Mouse (Mus musculus) cerebellum, adult 9-11 months (tissue): ENCODE data around the gene Grb7.

Experiments
- DNase-seq: peaks from one replicate; pipeline ENCODE4 v3.0.0; 2022

The Grb7 gene

DNA sequence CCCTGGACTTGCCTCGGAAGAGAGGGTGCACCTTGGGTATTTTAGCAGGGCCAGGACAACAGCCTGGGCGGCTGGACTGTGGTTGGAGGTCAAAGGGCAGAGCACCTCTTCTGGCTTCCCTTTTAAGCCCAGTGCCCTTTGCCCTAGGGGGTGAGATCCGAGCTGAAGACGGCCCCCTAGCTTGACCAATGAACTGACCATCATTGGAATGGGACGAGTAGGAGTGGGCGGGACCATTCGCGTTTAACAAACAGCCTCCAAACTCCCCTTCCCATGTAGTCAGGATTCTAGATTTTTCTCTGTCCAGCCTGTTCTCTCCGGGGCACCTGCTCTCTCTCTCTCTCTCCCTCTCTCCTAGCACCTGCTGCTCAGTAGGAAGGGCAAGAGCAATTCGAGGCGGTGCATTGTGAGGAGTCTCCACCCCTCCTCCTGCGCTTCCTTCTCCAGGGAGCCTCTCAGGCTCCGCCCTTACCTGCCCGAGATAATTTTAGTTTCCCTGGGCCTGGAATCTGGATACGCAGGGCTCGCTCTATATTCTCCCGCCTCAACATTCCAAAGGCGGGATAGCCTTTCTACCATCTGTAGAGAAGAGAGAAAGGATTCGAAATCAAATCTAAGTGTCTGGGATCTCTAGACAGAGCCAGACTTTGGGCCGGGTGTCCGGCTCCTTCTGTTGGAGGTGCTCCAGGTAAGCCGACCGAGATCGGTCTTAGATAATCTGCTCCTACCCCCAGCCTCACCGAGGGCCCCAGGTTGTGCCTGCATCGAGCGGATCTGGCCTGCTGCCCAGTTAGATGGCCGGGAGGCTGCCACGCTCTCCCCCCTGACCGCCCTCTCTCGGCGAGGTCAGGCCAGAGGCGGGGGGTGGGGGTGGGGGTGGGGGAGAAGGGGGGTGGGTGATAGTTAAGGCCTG lies 624 bp downstream of the Grb7 start:
- DNase-seq: peak; percentile 80

DNA sequence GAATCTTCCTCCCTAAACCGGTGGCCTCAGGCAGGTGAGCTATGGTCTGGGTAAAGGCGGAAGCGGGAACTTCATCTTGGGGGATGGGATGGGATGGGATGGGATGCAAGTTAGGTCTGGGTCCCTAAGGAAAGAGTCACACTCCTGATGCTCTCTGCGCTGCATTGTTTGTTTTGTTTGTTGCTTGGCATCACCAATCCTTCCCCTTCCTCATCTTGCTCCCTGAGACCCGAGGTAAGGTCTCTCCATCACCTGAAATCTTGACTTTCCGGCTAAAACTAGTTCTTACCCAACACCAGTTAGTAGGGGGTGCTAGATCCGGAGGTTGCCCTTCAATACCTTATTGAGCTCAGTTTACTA lies 1.3 kb downstream of the Grb7 start:
- DNase-seq: no peak

DNA sequence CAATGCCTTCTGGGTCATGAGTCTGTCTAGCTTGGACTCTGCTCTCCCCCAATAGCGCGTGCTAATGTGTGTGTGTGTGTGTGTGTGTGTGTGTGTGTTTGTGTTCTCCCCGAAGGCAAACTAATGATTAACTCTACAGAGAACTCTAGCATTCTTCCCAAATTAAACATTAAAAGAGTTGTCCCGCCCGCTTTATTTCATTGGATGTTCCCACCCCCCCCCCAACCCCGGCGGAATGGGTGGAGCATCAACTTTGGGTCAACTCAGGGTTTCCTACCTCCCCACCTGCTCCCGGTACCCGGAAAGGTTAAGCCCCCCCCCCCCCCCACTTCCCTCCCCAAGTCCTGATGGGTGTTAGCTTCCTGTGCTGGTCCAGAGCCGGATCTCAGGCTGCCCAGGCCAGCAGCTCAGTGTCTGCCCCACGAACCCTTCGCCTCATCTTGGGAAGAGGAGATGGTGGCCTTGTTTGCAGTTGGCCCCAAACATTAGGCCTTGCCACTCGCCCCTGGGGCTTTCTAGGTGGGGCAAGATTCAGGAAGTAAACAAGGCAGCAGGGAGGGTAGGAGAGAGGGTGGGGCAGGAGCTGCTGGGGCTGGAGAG lies 2.1 kb downstream of the Grb7 start:
- DNase-seq: no peak

GRCm38 (mm10) chr11:98449419-98449818 lies 3.2 kb downstream of the Grb7 start:
- DNase-seq: peak; percentile 52

- no peak for DNase-seq
These were observed 4.0 kb downstream of the Grb7 start for GRCm38 (mm10) chr11:98449921-98450771.

- peak; percentile 20 for DNase-seq
These were observed 9.3 kb downstream of the Grb7 start for GRCm38 (mm10) chr11:98455484-98455883.

- peak; percentile 20 for DNase-seq
These were observed 10.4 kb downstream of the Grb7 start for GRCm38 (mm10) chr11:98456545-98456944.

DNA sequence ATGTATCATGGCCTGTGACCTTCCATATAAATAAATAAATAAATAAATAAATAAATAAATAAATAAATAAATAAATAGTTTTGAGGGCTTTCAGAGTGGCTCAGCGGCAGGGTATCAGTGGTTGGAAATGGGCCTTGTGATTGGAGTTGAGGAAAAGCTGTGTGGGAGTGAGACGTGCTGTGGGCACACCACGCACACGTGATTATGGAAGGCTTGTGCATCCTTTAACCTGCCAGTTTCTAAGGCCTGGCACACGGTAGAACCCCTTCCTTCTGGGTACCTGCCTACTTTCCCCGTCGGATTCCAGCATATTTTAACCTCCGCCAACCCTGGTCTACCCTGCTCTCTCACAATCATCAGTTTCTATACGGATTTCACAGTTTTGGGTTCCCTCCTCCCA lies 10.8 kb downstream of the Grb7 start:
- no peak for DNase-seq

DNA sequence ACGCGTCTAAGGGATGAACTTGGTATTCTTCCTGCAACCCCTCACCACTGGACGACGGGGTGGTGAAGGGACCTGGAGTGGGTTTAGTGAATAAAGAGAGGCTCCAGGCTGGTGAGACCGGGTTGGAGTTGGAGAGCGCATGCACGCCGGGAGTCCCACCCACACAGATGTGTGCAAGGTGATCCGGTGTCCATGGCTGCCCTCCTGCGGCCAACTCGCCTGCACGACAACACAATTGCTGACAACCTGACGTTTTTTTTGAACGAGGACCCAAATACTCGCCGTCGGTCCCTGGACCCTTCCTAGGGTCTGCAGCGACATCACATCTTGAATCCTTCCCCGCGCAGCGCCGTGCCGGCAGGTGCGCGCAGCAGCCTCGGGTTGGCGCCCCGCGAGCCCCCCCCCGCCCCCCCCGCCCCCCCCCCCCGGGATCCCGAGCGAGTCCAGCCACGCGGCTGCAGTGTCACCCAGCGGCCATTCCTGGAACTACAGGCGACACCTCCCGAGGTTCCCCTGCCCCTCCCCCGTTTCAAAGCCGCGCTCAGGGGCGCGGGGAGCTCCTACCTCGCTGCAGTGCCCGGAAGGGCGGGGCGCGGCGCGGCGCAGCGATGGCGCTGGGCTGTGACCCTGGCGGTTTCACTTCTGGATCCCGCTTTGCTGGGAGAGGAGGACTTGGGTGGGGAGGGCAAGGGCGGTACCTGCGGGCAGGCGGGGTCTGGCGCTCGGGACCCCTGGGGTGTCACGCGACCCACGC lies 11.3 kb downstream of the Grb7 start:
- peak; percentile 89 for DNase-seq

DNA sequence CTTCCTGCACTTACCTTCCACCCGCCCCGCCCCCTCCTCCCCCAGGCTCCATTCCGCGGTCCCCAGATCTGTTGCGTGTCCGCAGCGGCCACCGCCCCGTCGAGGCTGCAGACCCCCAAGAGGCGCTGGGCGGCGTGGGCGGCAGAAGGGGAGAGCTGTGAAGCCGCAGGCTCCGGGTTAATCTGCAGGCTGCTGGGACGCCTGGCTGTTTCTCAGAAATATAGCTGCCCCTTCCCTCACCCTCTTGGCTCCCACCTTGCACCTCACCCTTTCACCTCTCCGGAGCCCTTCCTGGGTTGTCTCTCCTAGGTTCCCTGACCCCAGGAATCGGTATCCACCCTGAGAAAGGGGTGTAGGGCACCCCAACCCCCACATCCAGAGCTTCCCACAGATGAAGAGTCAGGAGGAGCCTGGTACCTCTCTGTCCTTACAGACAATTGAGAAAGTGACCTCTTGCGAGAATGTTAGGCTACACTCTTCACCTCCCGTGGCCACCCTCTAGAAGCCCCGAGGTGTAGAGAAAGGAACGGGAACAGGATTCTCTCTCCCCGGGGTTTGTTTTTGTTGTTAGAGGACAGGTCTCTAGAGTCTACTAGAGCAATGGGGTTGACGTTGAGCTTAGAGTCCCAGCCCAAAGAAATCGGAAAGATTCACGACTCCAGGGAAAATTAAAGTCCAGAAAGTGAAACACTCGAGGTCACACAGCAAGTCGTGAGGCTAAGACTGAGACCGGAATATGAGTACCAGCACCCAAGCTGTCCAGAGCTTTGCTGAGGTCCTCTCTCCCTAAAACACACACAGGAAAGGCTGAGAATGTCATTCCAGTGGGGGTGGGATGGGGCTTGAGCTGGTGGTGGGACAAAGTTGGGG lies 12.2 kb downstream of the Grb7 start:
- DNase-seq: peak; percentile 51

GRCm38 (mm10) chr11:98459071-98459741 lies 13.0 kb downstream of the Grb7 start:
- DNase-seq: peak; percentile 22

GRCm38 (mm10) chr11:98459860-98460259 lies 13.7 kb downstream of the Grb7 start:
- no peak for DNase-seq

- no peak for DNase-seq
These were observed 15.0 kb downstream of the Grb7 start for GRCm38 (mm10) chr11:98461109-98461720.

DNA sequence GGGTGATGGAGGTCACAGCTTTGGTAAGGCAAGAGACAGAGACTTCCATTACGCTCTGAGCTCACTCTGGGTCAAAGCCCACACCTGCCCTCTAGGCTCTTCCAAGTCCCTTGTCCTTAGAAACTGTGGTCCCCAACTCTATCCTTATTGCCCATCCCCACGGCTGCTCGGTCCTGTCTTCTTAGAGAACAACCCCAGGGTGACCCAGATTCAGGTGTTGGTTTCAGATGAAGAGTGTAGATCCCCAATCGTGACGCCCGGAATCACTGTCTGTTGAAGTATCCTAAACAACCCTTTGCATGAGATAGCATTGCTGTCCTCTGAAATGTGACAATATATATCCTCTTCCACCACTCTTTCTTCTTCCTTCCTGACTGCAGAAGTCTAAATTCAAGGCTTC lies 16.1 kb downstream of the Grb7 start:
- DNase-seq: no peak

DNA sequence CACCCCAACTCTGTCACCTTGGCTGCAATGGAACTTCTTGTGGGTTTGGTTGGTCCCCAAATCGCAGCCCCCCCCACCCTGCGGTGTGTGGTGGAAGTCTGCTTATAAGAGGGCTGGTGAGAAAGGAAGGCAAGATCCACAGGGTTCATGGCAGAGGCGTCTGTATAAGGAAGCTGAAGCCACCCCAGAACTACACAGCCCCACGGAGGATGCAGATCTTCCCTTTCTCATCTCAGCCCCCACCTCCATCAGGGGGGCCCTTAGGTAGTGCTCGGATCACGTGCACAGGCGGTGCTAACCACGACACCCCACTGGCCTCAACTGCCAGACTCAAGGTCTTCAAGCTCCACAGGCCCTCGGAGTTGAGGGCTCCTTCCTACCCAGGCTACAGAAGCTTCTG lies 17.7 kb downstream of the Grb7 start:
- DNase-seq: no peak

GRCm38 (mm10) chr11:98464516-98464915 lies 18.3 kb downstream of the Grb7 start:
- no peak for DNase-seq

DNA sequence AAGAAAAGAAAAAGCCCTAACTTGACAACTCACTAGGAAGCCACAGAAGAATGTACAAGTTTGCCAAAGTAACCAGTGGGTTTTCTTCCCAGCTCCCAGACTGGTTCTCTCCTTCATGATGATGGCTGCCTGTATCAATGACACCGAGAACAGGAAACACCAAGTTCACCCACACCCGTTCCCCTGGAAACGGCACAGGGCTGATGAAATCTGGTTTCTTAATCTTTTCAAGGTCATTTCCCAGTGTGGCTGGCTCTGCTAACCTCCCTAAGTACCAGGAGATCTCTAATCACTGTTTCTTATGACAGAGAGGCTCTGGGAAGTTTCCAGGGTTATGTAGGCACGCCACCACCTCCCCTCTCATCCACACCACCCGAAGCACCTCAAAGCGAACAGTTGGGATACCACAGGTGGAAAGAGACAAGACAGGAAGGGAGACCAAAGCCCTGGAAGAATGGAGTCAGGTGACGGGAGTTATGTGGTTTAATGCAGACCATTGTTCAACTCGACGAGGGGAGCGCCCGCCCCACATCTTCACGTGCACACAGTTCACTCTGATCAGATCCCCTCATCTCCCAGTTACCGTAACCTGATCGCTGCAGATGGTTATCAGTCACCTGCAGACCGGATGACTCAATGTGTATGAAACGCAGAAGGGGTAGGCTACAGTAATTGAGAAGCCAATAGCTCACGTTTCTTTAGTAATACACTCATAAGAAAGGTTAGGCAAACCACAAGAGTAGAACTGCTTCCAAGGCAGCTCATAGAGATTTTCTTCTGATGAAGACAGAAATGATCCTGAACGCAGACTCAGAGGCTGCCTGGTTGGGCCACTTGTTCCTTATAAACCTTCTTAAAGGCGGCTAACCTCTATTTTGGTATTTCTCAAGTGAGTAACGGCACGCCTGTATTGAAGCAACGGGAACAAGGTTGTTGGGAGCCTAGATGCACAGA lies 23.8 kb downstream of the Grb7 start:
- DNase-seq: no peak

GRCm38 (mm10) chr11:98470795-98471194 lies 24.6 kb downstream of the Grb7 start:
- no peak for DNase-seq

- no peak for DNase-seq
These were observed 26.5 kb downstream of the Grb7 start for GRCm38 (mm10) chr11:98472696-98473095.
